Mouse (Mus musculus) liver, embryonic 14.5 days (tissue): ENCODE measurements at regions not wholly inside any gene's neighbourhood (a gene's known extent, or its start where the extent isn't known, plus 50 kb on each side); places are given as distances from the start of the nearest gene placed in this dataset.

Experiments used
- ATAC-seq: fragments of 200-750 bp; cut with Nextera tagmentation; 2 replicates; pipeline ENCODE4 v1.8.0; 2017; ENCODE audit warnings: moderate number of reproducible peaks, mild to moderate bottlenecking, moderate library complexity; ENCODE audit not compliant: insufficient read depth
- DNase-seq, 3 experiments: peaks; one replicate each; pipeline ENCODE4 v3.0.0-alpha.2; 2012 to 2013; ENCODE audit warnings: low read depth in 3 of 3, low spot score in 3 of 3
- H3K27ac ChIP-seq: fragments of 300-500 bp; sonication (generic); 2 replicates; pipeline ENCODE4 v1.5.1; 2014; ENCODE audit warnings: moderate library complexity, mild to moderate bottlenecking, control low read depth, inconsistent platforms
- H3K27me3 ChIP-seq: fragments of 300-500 bp; sonication (generic); 2 replicates; pipeline ENCODE4 v1.6.1; 2014; ENCODE audit warnings: mild to moderate bottlenecking, low read length, moderate library complexity; ENCODE audit not compliant: control insufficient read depth, insufficient read depth
- H3K36me3 ChIP-seq: fragments of 300-500 bp; sonication (generic); replicated peaks from 2 replicates; pipeline ENCODE4 v1.6.1; 2014; ENCODE audit warnings: low read depth; ENCODE audit not compliant: control insufficient read depth, insufficient read depth
- H3K4me1 ChIP-seq, 2 experiments: fragments of 200-500 bp in 1 of 2; fragments of 300-500 bp in 1 of 2; sonication (generic) in 1 of 2; replicated peaks; 2 replicates each; pipeline ENCODE4 v1.6.1; 2012 to 2014; ENCODE audit warnings: antibody characterized with exemption in 1 of 2, inconsistent platforms in 1 of 2, low read length in 1 of 2; ENCODE audit not compliant: control insufficient read depth in 2 of 2, insufficient read depth in 2 of 2
- H3K4me2 ChIP-seq: fragments of 300-500 bp; sonication (generic); 2 replicates; pipeline ENCODE4 v1.6.1; 2014; ENCODE audit warnings: low read depth, mild to moderate bottlenecking, control low read depth, moderate library complexity
- H3K4me3 ChIP-seq, 2 experiments: fragments of 200-500 bp in 1 of 2; fragments of 300-500 bp in 1 of 2; sonication (generic) in 1 of 2; 2 replicates each; pipeline ENCODE4 v1.5.1; 2012 to 2014; ENCODE audit warnings: low read depth in 2 of 2, low read length in 2 of 2, mild to moderate bottlenecking in 2 of 2, control low read depth in 1 of 2, inconsistent platforms in 1 of 2, moderate library complexity in 1 of 2; ENCODE audit not compliant: insufficient read depth in 1 of 2
- H3K9ac ChIP-seq: fragments of 300-500 bp; sonication (generic); replicated peaks from 2 replicates; pipeline ENCODE4 v1.6.1; 2014; ENCODE audit warnings: mild to moderate bottlenecking, control low read depth, moderate library complexity
- H3K9me3 ChIP-seq: fragments of 300-500 bp; sonication (generic); 2 replicates; pipeline ENCODE4 v1.6.1; 2016; ENCODE audit warnings: low read length, mixed read lengths; ENCODE audit not compliant: control insufficient read depth
- CTCF ChIP-seq: IDR thresholded peaks from 2 replicates; pipeline ENCODE4 v1.5.1; 2016; ENCODE audit warnings: antibody characterized with exemption, low read depth, control low read depth
- EP300 ChIP-seq: IDR thresholded peaks from 2 replicates; pipeline ENCODE4 v1.6.1; 2016; ENCODE audit warnings: antibody characterized with exemption, low read depth
- WGBS: fragments of 180-500 bp; shearing (Covaris S2); extraction: QIAGEN DNeasy Blood & Tissue Kit; methylation state at CpG from one replicate; pipeline ENCODE4 v1.1.7; 2014; ENCODE audit not compliant: insufficient replicate concordance; 5-methylcytosine and 5-hydroxymethylcytosine counted together

DNA sequence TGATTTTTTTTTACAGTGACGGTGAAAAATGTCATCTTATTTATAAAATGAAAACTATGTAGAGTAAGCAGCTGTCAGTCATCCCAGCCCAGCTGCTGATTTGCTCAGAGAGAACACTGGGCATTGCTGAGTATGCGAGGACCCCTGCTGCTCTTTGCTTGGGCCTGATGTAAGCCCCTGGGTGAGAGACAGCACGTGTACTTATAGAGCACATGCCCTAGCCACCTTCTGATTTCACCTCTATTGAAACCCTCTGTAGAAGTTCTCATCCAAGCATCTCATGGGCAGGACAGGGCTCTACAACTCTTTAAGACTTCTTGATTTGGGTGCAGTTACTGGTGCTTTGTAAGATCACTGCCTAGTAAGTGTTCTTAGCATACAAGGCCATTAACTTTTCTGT lies 182.2 kb downstream of the Rab11fip2 start:
- H3K4me1 ChIP-seq: no peaks in the 10 kb centered on the region
- 48% methylated on average over 3 of the region's 3 CpGs for WGBS

DNA sequence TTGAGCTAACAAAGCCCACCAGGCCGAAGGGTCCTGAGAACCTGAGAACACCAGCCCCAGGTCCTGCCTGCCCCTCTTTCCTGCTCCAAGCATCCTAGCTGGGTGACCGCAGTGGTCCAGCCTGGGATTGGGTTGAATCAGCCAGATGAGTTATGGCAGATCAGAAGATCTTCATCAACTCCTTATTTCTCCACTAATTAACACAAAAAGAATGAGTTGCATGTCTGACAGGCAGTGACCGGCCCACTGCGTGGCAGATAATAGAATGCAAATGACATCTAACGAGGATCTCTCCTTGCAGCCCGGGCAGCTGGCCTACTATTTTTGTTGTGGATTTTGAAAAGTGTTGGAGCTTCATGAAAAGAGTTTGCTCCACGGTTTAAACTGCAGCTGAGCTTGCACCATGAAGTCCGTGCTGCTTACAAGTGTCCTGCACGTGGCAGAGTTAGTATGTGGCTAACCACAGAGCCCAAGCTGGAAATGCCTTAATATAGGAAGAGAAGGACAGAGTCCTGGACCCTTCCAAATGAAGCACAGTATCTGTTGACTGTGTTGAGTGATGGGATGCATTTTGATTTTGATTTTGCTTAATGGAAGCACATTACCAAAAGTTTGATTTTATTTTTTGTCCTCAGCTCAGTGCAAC lies 158.9 kb downstream of the Rab11fip2 start:
- H3K4me2 ChIP-seq: no peak overlapping the region
- H3K36me3 ChIP-seq: no peaks in the 10 kb centered on the region
- H3K9me3 ChIP-seq: no peaks in the 10 kb centered on the region
- ATAC-seq (no peak), DNase-seq (no peak)
- TF ChIP-seq EP300 (no peak), CTCF (no peak)
- WGBS: 54% methylated on average over 9 of the region's 9 CpGs
- no peaks in the 10 kb centered on the region for H3K4me1 ChIP-seq
- H3K9ac ChIP-seq: no peak overlapping the region
- no peak overlapping the region for H3K4me3 ChIP-seq
- no peak overlapping the region for H3K27ac ChIP-seq
- no peaks in the 10 kb centered on the region for H3K27me3 ChIP-seq

More for the DNA sequence above, 182.2 kb downstream of the Rab11fip2 start:
- no peak overlapping the region for H3K27ac ChIP-seq
- no peak overlapping the region for H3K4me2 ChIP-seq
- no peak for ATAC-seq
- H3K36me3 ChIP-seq: no peaks in the 10 kb centered on the region
- H3K9ac ChIP-seq: no peak overlapping the region
- TF ChIP-seq CTCF: no peak
- DNase-seq: no peak
- H3K27me3 ChIP-seq: no peaks in the 10 kb centered on the region
- no peak overlapping the region for H3K4me3 ChIP-seq
- H3K9me3 ChIP-seq: no peaks in the 10 kb centered on the region

DNA sequence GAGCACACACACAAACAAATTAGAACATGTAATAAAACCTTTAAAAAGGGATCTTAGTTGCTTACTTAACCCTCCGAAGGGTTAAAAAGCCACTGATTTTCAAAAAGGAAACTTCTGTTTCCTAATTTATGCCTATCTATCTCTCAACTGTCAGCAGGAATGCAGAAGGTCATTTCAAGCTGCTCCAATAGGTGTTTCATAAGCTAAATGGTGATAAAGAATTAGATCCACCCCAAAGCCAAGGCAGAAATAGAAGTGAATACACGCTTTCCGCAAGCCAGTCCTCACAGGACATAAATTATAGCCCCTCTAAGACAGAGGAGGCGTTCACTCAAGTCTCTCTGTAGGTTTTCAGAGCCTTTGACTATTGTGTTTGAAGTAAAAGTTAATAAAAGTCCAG lies 112.2 kb downstream of the Rab11fip2 start:
- Histone ChIP-seq H3K27ac (no peak overlapping the region), H3K36me3 (no peaks in the 10 kb centered on the region), H3K9me3 (no peaks in the 10 kb centered on the region), H3K9ac (no peak overlapping the region), H3K4me3 (no peak overlapping the region), H3K4me2 (no peak overlapping the region), H3K27me3 (no peaks in the 10 kb centered on the region), H3K4me1 (no peaks in the 10 kb centered on the region)
- DNase-seq (no peak), ATAC-seq (no peak)
- WGBS: 16% methylated on average over 4 of the region's 4 CpGs
- TF ChIP-seq CTCF: no peak
- TF ChIP-seq EP300: no peak

DNA sequence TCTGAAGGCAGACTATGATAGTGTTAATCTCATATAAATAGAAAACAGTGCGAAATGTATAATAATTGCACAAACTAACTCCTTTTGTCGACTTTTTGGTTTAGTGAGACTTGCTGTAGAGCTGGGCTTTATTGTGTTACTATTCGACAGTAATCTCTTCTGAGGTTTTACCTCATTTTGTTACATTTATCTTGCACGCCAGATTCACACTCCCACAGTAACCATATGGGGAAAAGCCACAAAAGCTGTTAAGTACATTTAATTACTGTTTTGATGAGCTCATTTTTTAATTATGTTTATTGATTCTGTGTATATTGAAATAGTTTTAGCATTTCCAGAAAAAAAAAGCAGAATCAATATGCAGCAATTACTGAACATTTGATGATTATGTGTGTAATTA lies 106.3 kb downstream of the Rab11fip2 start:
- 46% methylated on average over 4 of the region's 4 CpGs for WGBS
- H3K9me3 ChIP-seq: no peaks in the 10 kb centered on the region
- no peak for DNase-seq
- no peak overlapping the region for H3K4me2 ChIP-seq
- H3K9ac ChIP-seq: no peak overlapping the region
- H3K36me3 ChIP-seq: no peaks in the 10 kb centered on the region
- TF ChIP-seq CTCF (no peak), EP300 (no peak)
- H3K27ac ChIP-seq: no peak overlapping the region
- no peaks in the 10 kb centered on the region for H3K4me1 ChIP-seq
- no peak for ATAC-seq
- no peak overlapping the region for H3K4me3 ChIP-seq
- H3K27me3 ChIP-seq: no peaks in the 10 kb centered on the region

DNA sequence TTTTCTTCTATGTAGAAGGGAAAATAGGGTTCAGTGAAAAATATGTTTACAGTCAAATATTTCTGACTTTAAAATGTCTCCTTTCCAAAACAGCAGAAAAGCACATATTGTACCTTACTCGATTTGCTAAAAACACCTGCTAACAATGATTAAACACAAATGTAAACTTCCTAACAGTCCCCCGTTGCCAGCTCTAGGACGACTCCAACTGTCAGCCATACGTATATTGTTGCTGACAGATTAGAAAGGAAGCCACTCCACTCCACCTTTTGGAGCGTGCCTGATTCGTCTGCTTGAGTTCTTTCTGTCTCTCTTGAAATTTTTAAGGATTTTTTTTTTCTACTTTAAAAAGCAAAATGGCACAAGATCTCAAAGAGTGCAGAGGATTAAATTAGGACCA lies 105.8 kb downstream of the Rab11fip2 start:
- no peaks in the 10 kb centered on the region for H3K9me3 ChIP-seq
- no peaks in the 10 kb centered on the region for H3K36me3 ChIP-seq
- H3K4me2 ChIP-seq: no peak overlapping the region
- H3K4me3 ChIP-seq: no peak overlapping the region
- 46% methylated on average over 6 of the region's 6 CpGs for WGBS
- TF ChIP-seq EP300 (no peak), CTCF (no peak)
- H3K4me1 ChIP-seq: no peaks in the 10 kb centered on the region
- no peak for DNase-seq
- no peak overlapping the region for H3K27ac ChIP-seq
- ATAC-seq: no peak
- no peak overlapping the region for H3K9ac ChIP-seq
- no peaks in the 10 kb centered on the region for H3K27me3 ChIP-seq
